Mouse (Mus musculus) regulatory T cell (primary cell): Measurements from ENCODE around the gene Lmo2.

ENCODE experiments used
- in situ Hi-C: fragments of 300-600 bp; cut with MboI, MseI; formaldehyde crosslinking; loops from one replicate; pipeline ENCODE4 v1.15.1; 2025; ENCODE audit warnings: high pct_unique_total_duplicates

Lmo2 gene

GRCm38 (mm10) chr2:103939003-103939402, 18.8 kb upstream of the Lmo2 start:
- in situ Hi-C loops, result no loop called here

GRCm38 (mm10) chr2:103941085-103941484, 16.7 kb upstream of the Lmo2 start:
- in situ Hi-C loops, result no loop called here

- in situ Hi-C loops, result no loop called here
Measured at GRCm38 (mm10) chr2:103944859-103945258, 12.9 kb upstream of the Lmo2 start.

- in situ Hi-C loops, result no loop called here
Measured at GRCm38 (mm10) chr2:103945571-103946092, 12.2 kb upstream of the Lmo2 start.

- in situ Hi-C loops, result no loop called here
Measured at GRCm38 (mm10) chr2:103946892-103947291, 10.9 kb upstream of the Lmo2 start.

GRCm38 (mm10) chr2:103947982-103948655, 9.7 kb upstream of the Lmo2 start:
- in situ Hi-C loops, result no loop called here

- in situ Hi-C loops, result no loop called here
Measured at GRCm38 (mm10) chr2:103953050-103953835, 4.5 kb upstream of the Lmo2 start.

GRCm38 (mm10) chr2:103955714-103956113, 2.1 kb upstream of the Lmo2 start:
- in situ Hi-C loops, result no loop called here

- in situ Hi-C loops, result no loop called here
Measured at GRCm38 (mm10) chr2:103956867-103957266, 919 bp upstream of the Lmo2 start.

- in situ Hi-C loops, result no loop called here
Measured at GRCm38 (mm10) chr2:103958634-103959033, 848 bp downstream of the Lmo2 start.

- in situ Hi-C loops, result no loop called here
Measured at GRCm38 (mm10) chr2:103959066-103959465, 1.3 kb downstream of the Lmo2 start.

GRCm38 (mm10) chr2:103959574-103959973, 1.8 kb downstream of the Lmo2 start:
- in situ Hi-C loops, result no loop called here

GRCm38 (mm10) chr2:103962349-103962748, 4.6 kb downstream of the Lmo2 start:
- in situ Hi-C loops, result no loop called here

GRCm38 (mm10) chr2:103965391-103965790, 7.6 kb downstream of the Lmo2 start:
- in situ Hi-C loops, result loop anchor here (5.0 kb wide), 1 partner anchor 58 kb away; no protein-coding TSS in a partner anchor

- in situ Hi-C loops, result loop anchor here (5.0 kb wide), 1 partner anchor 61 kb away; no protein-coding TSS in a partner anchor
Measured at GRCm38 (mm10) chr2:103968186-103968585, 10.4 kb downstream of the Lmo2 start.

GRCm38 (mm10) chr2:103968919-103969436, 11.2 kb downstream of the Lmo2 start:
- in situ Hi-C loops, result loop anchor here (5.0 kb wide), 1 partner anchor 62 kb away; no protein-coding TSS in a partner anchor

GRCm38 (mm10) chr2:103969437-103970040, 11.8 kb downstream of the Lmo2 start:
- in situ Hi-C loops, result loop anchor here (5.0 kb wide), 1 partner anchor 62 kb away; no protein-coding TSS in a partner anchor

- in situ Hi-C loops, result no loop called here
Measured at GRCm38 (mm10) chr2:103970041-103970790, 12.4 kb downstream of the Lmo2 start.

- in situ Hi-C loops, result no loop called here
Measured at GRCm38 (mm10) chr2:103970791-103971649, 13.2 kb downstream of the Lmo2 start.

GRCm38 (mm10) chr2:103971838-103972237, 14.1 kb downstream of the Lmo2 start:
- in situ Hi-C loops, result no loop called here
